Comparison of ENCODE assay signal across 28 mouse cellular contexts in genomic region chr6:59407482-59407997, GRCm38 (mm10). TPM values are rescaled to one million over a fixed set of nuclear protein-coding genes. Genes with fewer than 3 reads are reported as not detected.
A peak's percentile ranks its signal among the peaks of the same experiment; 100 is the strongest.
DNase-seq lines count a peak whose midpoint lies in the region; ATAC-seq and TF ChIP-seq lines count a peak whose summit lies in the region.
"Had no signal": no experiment of that assay in that cellular context is flagged by ENCODE, and none has a peak within 500 bp of the region (broad histone marks: within the 10 kb centered on the region; RNA-seq: fewer than 3 reads in every experiment).

No protein-coding gene starts in this region.

- no peak for TF ChIP-seq POLR2A in brain, embryonic 14.5 days (IDR thresholded peaks at IDR 0.05; ENCODE audit: borderline replicate concordance, extremely low read depth, insufficient read depth, insufficient read length, poor library complexity, severe bottlenecking)

- no peaks in the 10 kb centered on the region for H3K9me3 ChIP-seq in forebrain, embryonic 16.5 days (ENCODE audit: control insufficient read depth, low read length)
- H3K9me3 ChIP-seq in forebrain, embryonic 13.5 days (replicated peaks), result no peaks in the 10 kb centered on the region
- no peaks in the 10 kb centered on the region for H3K9me3 ChIP-seq in kidney, embryonic 15.5 days (replicated peaks)
- no peaks in the 10 kb centered on the region for H3K9me3 ChIP-seq in kidney, embryonic 14.5 days (ENCODE audit: control insufficient read depth, low read length)
- H3K9me3 ChIP-seq: embryonic facial prominence, embryonic 10.5 days; embryonic facial prominence, embryonic 13.5 days; heart, embryonic 12.5 days; heart, embryonic 15.5 days; hindbrain, embryonic 10.5 days; hindbrain, embryonic 13.5 days had no signal

- ATAC-seq in forebrain, embryonic 16.5 days, result peak; percentile 51
- ATAC-seq in forebrain, embryonic 13.5 days, result no peak
- ATAC-seq in kidney, embryonic 15.5 days (replicated peaks; ENCODE audit: low FRiP score), result no peak
- no peak for ATAC-seq in kidney, embryonic 14.5 days (ENCODE audit: low FRiP score, low TSS enrichment)
- ATAC-seq: forebrain, embryonic 14.5 days; hindbrain, embryonic 16.5 days had no signal

- H3K4me1 ChIP-seq in forebrain, embryonic 16.5 days (replicated peaks; ENCODE audit: control insufficient read depth, insufficient read depth, low read length), result peaks cover 8% of the 10 kb centered on the region
- H3K4me1 ChIP-seq in forebrain, embryonic 13.5 days, result peaks cover 9% of the 10 kb centered on the region
- H3K4me1 ChIP-seq in kidney, embryonic 15.5 days, result no peaks in the 10 kb centered on the region
- H3K4me1 ChIP-seq in kidney, embryonic 14.5 days (ENCODE audit: control insufficient read depth, insufficient read depth, low read length), result no peaks in the 10 kb centered on the region
- H3K4me1 ChIP-seq: hindbrain, embryonic 10.5 days; hindbrain, embryonic 13.5 days had no signal

- TF ChIP-seq CTCF in layer of hippocampus, adult 2 months (conservative IDR thresholded peaks at IDR 0.05), result no peak
- TF ChIP-seq CTCF in brain, embryonic 14.5 days (IDR thresholded peaks at IDR 0.05; ENCODE audit: borderline replicate concordance, extremely low read depth, insufficient read depth, insufficient read length), result no peak

- H3K36me3 ChIP-seq in forebrain, embryonic 16.5 days (ENCODE audit: control insufficient read depth, insufficient read depth), result no peaks in the 10 kb centered on the region
- no peaks in the 10 kb centered on the region for H3K36me3 ChIP-seq in forebrain, embryonic 13.5 days (ENCODE audit: poor library complexity, severe bottlenecking)
- H3K36me3 ChIP-seq in kidney, embryonic 15.5 days, result no peaks in the 10 kb centered on the region
- H3K36me3 ChIP-seq in kidney, embryonic 14.5 days (ENCODE audit: control insufficient read depth, insufficient read depth, low read length), result no peaks in the 10 kb centered on the region
- H3K36me3 ChIP-seq: embryonic facial prominence, embryonic 10.5 days; embryonic facial prominence, embryonic 13.5 days; heart, embryonic 12.5 days; heart, embryonic 15.5 days; hindbrain, embryonic 10.5 days; hindbrain, embryonic 13.5 days had no signal

- H3K4me3 ChIP-seq in forebrain, embryonic 16.5 days (replicated peaks; ENCODE audit: low read length), result no peak overlapping the region
- H3K4me3 ChIP-seq in forebrain, embryonic 13.5 days, result no peak overlapping the region
- no peak overlapping the region for H3K4me3 ChIP-seq in kidney, embryonic 15.5 days (replicated peaks)
- no peak overlapping the region for H3K4me3 ChIP-seq in kidney, embryonic 14.5 days (ENCODE audit: low read length)
- H3K4me3 ChIP-seq in layer of hippocampus, adult 2 months, result no peak overlapping the region
- H3K4me3 ChIP-seq: embryonic facial prominence, embryonic 10.5 days; embryonic facial prominence, embryonic 13.5 days; erythroblast, embryonic 14.5 days; heart, embryonic 12.5 days; heart, embryonic 15.5 days; hindbrain, embryonic 10.5 days; hindbrain, embryonic 13.5 days had no signal

- H3K27ac ChIP-seq in forebrain, embryonic 16.5 days (ENCODE audit: low read length), result no peak overlapping the region; the same call in 1 of the 2 replicates
- H3K27ac ChIP-seq in forebrain, embryonic 13.5 days, result no peak overlapping the region
- peak overlapping the region; percentile 16; the same call in 1 of the 2 replicates for H3K27ac ChIP-seq in kidney, embryonic 15.5 days
- H3K27ac ChIP-seq in kidney, embryonic 14.5 days (ENCODE audit: low read depth, low read length), result no peak overlapping the region
- peak overlapping the region; percentile 62 for H3K27ac ChIP-seq in layer of hippocampus, adult 2 months
- H3K27ac ChIP-seq: embryonic facial prominence, embryonic 10.5 days; embryonic facial prominence, embryonic 13.5 days; hindbrain, embryonic 10.5 days; hindbrain, embryonic 13.5 days had no signal

- H3K27me3 ChIP-seq in forebrain, embryonic 16.5 days (replicated peaks; ENCODE audit: control insufficient read depth, insufficient read depth, low read length), result no peaks in the 10 kb centered on the region
- H3K27me3 ChIP-seq in forebrain, embryonic 13.5 days, result no peaks in the 10 kb centered on the region
- H3K27me3 ChIP-seq in kidney, embryonic 15.5 days, result no peaks in the 10 kb centered on the region
- H3K27me3 ChIP-seq in kidney, embryonic 14.5 days (ENCODE audit: control insufficient read depth, insufficient read depth, low read length), result no peaks in the 10 kb centered on the region
- H3K27me3 ChIP-seq: embryonic facial prominence, embryonic 13.5 days; heart, embryonic 12.5 days; heart, embryonic 15.5 days; hindbrain, embryonic 13.5 days had no signal

- H3K9ac ChIP-seq in forebrain, embryonic 16.5 days (replicated peaks; ENCODE audit: low read depth, low read length), result no peak overlapping the region
- no peak overlapping the region for H3K9ac ChIP-seq in forebrain, embryonic 13.5 days
- no peak overlapping the region for H3K9ac ChIP-seq in kidney, embryonic 15.5 days
- H3K9ac ChIP-seq in kidney, embryonic 14.5 days (ENCODE audit: low read depth, low read length), result no peak overlapping the region
- H3K9ac ChIP-seq: embryonic facial prominence, embryonic 13.5 days; heart, embryonic 12.5 days; heart, embryonic 15.5 days; hindbrain, embryonic 13.5 days had no signal

- no peak overlapping the region for H3K4me2 ChIP-seq in forebrain, embryonic 16.5 days (ENCODE audit: low read length)
- no peak overlapping the region for H3K4me2 ChIP-seq in forebrain, embryonic 13.5 days
- H3K4me2 ChIP-seq in kidney, embryonic 15.5 days, result no peak overlapping the region
- no peak overlapping the region for H3K4me2 ChIP-seq in kidney, embryonic 14.5 days (replicated peaks; ENCODE audit: low read depth, low read length)
- H3K4me2 ChIP-seq: embryonic facial prominence, embryonic 13.5 days; heart, embryonic 12.5 days; heart, embryonic 15.5 days; hindbrain, embryonic 13.5 days had no signal

- DNase-seq in layer of hippocampus, adult 2 months (ENCODE audit: low spot score in 2 of 2), result peak in 1 of 2 experiments; percentile 23
- DNase-seq in layer of hippocampus, postnatal 25 days (ENCODE audit: extremely low spot score in 1 of 2, low spot score in 1 of 2), result no peak
- DNase-seq in brain, embryonic 14.5 days (ENCODE audit: low read depth), result peak; percentile 14
- DNase-seq in urinary bladder, adult 18-20 months (ENCODE audit: low spot score in 2 of 2), result no peak
- DNase-seq: adrenal gland, postnatal 10 days; adrenal gland, postnatal 36 days; cerebellum, adult 11-12 months; cerebellum, adult 8-10 months; cerebellum, postnatal 10 days; cerebellum, postnatal 36 days; embryo, embryonic 11 days; gastrocnemius, postnatal 25 days; heart, adult 18-20 months; heart, postnatal 10 days; heart, postnatal 36 days had no signal

- WGBS in forebrain, embryonic 16.5 days, result 73% methylated on average over 4 of the region's 4 CpGs
- WGBS in forebrain, embryonic 13.5 days, result 88% methylated on average over 4 of the region's 4 CpGs
- WGBS in kidney, embryonic 15.5 days, result 45% methylated on average over 4 of the region's 4 CpGs
- 54% methylated on average over 4 of the region's 4 CpGs for WGBS in kidney, embryonic 14.5 days

RNA-seq across cellular contexts. Expression of gene Gprin3, which starts 18.6 kb away (rescaled TPM):
- 3.3 and 5.3 TPM in 2 replicates for polyA plus RNA-seq in forebrain, embryonic 16.5 days (2015; fragmentation: Nextera tagmentation; extraction: Ambion mirVana)
- 0.83 and 1.1 TPM in 2 replicates for polyA plus RNA-seq in forebrain, embryonic 13.5 days (2015; fragmentation: Nextera tagmentation; extraction: Ambion mirVana)
- polyA plus RNA-seq in kidney, embryonic 15.5 days (2015; fragmentation: Nextera tagmentation; extraction: Ambion mirVana), result 1.6 and 1.7 TPM in 2 replicates
- polyA plus RNA-seq in kidney, embryonic 14.5 days (2014; fragmentation: Nextera tagmentation; extraction: Ambion mirVana), result 1.1 and 1.4 TPM in 2 replicates
- total RNA-seq in layer of hippocampus, adult 2 months (2021), result 10 to 100 TPM in 1 of 2 experiments, 1 to 10 TPM in 1; 8.9 to 10.3 TPM
- total RNA-seq in layer of hippocampus, postnatal 25 days (2021), result 1 to 10 TPM; 8.7 to 9.7 TPM
- polyA plus RNA-seq in brain, embryonic 14.5 days (2012; rRNA removed), result 0.69 and 1.5 TPM in 2 replicates
- polyA plus RNA-seq: erythroblast, embryonic 14.5 days had no signal

Comparison
In these comparisons a context has a peak if more than half of its experiments do, and no peak if none do; other contexts are left out.
1. H3K27ac ChIP-seq: peak in kidney, embryonic 15.5 days (single experiment) and layer of hippocampus, adult 2 months (single experiment); none in forebrain, embryonic 16.5 days (single experiment), forebrain, embryonic 13.5 days (single experiment) and kidney, embryonic 14.5 days (single experiment).